Mouse (Mus musculus) right cerebral cortex, postnatal 14 days (tissue): Measurements from ENCODE around the gene Olfr524.

Experiments used
- DNase-seq: peaks from one replicate; pipeline ENCODE4 v3.0.0; 2022

The Olfr524 gene

DNA sequence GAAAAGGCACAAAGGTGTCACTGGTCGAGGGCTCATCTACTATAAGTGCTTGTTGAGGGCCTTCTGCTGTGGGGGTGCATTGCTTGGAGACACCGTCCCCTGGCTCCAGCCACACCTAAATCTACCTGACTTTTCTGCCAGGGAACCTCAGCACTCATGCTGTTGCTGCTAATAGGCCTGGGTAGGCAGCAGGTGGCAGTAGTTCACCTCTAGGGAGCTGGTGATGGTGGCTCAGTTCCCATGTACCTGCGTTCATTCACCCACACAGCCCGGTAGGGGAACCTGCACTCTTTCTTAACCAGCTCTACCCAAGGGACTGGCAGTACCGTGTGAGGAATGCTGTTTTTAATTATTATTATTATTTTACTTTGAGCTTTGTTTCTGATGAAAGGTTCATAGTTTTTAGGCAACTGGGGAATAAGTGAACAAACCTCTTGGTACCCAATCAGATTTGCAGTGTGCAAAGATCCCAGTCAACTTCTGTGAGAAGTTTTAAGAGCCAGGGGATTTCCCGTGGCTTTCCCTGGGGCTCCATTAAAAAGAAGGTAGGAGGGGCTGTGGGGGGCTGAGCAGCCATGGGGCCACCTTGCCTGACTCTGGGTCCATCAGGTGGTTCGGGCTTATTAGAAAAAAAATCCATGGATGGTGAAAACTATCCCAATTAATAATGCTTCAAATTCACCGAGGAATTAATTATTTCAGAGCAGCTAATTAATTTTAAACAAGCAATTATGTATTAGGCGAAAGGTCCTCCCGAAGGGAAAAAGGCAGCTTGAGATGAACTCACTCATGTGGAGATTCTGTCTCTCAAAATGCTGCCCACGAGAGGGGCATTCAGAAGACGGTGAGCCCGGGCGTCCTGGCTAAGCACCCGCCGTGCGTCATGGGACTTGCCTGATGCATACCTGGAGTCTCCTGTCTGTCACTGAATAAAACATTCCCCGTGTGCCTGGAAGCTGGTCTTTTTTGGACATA lies 18.8 kb downstream of the Olfr524 start:
- DNase-seq, result peak; percentile 44

DNA sequence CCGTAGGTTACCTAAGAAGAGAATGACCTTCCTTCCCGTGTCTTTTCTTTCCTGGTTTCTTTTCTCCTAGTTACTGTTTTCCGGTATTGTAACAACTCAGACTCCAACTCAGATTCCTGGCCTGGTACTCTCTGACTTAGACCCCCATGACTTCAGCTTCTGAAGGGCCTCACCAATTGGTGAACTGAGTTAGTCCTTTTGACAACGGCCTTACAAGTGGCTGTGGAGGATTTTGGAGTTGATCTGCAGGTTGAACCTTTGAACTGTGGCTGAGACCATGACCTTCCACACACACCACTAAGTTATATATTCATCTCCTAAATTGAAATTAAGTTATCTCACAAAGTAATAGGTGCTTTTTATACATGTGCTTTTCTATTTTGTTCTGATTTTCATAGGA lies 21.6 kb downstream of the Olfr524 start:
- no peak for DNase-seq

DNA sequence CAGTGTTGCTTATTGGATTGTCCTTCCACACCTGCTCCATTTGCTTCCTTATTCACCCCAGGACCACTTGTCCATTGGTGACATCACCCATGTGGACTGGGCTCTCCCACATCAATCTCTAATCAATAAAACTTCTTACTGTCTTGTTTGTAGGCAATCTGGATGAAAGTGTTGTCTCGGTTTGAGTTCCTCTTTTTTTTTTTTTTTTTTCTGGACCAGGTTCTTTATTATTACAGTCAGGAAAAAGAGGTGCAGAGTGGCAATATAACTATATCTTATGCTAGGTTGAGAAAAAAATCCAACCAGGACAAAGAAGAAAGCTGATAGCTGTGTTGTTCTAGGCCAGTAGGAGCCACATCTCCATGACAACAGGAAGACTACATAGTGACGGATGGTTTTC lies 25.1 kb downstream of the Olfr524 start:
- DNase-seq, result no peak

DNA sequence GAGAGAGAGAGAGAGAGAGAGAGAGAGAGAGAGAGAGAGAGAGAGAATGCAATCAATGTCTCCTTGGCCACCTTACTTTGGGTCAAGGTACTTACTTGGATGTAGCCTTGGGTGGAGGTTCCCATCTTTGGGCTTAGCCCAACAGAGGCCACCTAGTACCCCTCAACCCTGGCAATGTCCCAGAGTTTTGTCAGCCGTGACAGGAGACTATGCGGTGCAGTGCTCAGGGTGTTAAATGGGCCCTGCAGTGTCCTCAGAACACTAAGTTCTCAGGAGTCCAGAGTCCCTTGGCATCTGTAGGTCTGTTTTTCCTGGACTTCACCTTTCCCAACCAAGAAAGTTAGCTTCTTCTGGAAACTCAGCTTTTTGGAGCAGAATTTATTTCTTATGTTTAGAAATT lies 26.6 kb downstream of the Olfr524 start:
- DNase-seq, result no peak

DNA sequence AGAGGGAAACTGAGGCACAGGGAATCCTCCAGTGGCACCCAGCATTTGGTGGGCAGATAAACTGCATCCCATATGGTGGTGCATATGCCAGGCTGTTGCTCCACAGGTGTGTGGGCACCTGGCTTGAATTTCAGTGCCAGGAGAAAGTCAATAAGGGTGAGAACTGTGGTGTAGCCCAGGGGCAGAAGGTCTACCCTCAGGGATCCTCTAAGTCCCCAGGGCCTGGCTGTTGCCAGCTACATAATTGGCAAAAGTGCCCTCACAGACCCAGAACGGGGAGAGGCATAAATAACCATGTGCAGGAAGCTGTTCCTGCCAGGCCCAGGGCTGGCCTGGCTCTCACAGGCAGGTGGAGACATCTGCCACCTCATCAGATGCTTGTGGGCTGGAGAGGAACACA lies 32.8 kb downstream of the Olfr524 start, which contains the start of gene Olfr523:
Olfr523 (plus strand) TSS at position 282 of the 400 bp plus-strand sequence.
- no peak for DNase-seq

DNA sequence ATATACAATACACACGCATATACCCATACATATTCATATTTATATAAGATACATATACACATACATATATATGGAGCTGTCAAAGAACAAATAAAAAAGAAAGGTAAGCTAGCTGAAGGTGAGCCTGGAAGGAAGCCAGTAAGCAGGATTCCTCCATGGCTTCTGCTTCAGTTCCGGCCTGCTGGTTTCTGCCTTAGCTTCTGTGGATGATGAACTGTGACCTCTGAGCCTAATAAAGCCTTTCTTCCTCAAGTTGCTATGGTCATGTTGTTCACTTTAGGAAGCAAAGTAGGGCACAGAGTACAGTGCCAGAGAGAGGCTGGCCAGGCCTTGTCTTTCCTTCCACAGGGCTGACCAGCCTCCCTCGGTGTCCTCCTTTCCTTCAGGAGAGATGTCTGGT lies 34.9 kb downstream of the Olfr524 start:
- DNase-seq, result no peak

DNA sequence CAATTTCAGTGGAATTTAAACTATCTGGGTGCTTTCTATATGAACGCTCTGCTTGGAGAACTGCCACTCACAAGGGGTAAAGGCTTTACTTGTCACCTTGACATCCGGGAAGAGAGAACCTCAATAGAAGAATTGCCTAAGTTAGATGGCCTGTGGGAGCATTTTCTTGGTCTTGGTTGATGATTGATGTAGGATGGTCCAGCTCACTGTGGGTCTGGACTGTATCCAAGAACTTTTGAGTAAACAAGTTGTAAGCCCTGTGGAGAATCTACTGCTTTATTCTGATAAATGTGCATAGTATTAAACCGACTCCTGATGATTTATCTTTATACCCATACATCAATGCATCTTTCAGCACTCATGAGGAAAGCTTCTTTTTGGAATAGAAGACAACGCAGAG lies 36.4 kb downstream of the Olfr524 start:
- DNase-seq, result no peak

DNA sequence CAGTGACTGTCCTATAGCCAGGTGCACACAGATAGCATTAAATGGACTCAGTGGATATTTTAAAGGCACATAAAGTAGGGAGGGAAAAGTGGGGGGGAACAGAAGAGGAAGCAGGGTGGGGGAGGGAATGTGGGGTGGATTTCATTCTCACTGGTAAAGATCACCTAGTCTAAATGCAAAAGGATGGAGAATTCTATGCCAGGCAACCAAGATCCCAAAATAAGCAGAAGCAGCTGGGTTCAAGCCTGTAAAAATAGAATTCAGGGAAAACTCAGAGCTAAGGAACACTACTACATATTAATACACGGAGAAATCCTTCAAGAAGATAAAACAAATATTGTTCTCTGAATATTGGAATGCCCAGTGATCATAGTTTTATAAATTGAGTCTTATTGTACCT lies 37.8 kb downstream of the Olfr524 start:
- no peak for DNase-seq

DNA sequence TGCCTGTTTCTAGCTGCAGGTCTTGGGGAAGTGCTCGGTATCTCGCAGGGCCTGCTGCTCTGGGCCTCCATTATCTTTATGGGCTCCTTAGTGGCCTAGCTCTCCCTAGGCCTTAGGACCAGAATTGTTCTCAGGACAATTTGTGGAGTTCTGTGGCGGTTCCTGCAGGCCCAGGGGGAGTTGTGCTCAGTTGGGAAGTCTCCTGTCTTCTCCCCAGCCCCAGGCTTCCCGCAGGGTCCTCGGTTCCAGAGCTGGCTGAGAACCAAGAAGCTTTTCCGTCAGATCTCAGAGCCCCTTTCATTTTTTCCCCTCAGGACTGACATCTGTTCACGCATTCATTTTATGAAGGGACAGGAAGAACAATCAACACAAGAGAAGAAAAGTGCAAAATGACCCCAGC lies 41.1 kb downstream of the Olfr524 start, which contains the start of gene Olfr522:
Olfr522 (minus strand) TSS at position 101 of the 400 bp plus-strand sequence.
- DNase-seq, result no peak

DNA sequence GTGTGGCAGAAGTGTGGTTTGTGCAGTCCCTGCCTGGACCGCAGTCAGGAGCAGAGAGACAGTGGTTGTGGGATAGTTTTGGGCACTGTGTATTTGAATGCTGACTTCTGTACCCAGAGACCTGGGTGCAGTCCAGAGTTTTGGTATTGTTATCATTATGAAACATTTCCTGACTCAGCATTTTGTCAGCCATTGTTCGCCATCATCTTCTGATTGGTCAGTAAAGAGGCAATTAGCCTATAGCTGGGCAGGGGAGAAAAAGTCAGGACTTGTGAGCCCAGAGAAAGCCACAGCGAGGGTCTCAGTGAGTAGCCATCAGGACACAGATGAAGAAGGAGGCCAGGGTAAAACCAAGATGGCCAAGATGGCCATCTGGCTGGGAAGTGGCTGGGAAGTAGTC lies 45.4 kb downstream of the Olfr524 start:
- DNase-seq, result no peak

DNA sequence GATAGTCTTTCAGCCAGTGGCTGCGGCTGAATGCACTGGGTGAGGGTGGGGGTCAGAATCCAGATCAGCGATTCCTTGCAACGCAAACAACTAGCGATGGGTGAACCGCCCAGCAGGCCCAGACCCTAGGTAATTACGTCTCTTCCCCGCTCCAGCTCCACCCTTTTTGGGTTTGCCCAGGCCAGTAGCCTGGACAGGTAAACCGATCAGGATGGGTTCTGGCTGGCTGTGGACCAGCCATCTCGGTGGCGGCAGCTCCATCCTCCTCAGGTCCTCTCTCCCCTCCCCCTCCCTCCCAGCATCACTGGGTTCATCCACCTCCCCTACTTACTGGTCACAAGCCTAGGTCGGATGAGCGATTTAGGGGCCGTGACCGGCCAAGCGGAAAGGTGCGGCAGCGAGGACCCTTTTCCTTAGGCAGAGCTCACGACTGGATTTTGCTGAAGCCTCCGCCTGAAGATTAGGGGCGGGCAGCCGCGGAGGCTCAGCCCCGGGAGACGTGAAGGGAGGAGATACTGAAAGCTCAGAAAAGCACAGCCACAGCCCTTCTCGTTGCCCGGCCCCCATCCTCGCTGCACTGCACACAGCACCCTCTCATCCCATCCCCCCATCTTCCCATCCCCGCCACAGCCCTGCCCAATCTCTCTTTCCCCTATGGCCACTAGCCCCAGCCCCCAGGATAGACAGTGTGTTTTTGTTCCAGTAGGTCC lies 51.4 kb downstream of the Olfr524 start, which contains the start of gene Sprn:
Sprn (minus strand) TSS at position 660 of the 710 bp plus-strand sequence.
- DNase-seq, result peak; percentile 77

DNA sequence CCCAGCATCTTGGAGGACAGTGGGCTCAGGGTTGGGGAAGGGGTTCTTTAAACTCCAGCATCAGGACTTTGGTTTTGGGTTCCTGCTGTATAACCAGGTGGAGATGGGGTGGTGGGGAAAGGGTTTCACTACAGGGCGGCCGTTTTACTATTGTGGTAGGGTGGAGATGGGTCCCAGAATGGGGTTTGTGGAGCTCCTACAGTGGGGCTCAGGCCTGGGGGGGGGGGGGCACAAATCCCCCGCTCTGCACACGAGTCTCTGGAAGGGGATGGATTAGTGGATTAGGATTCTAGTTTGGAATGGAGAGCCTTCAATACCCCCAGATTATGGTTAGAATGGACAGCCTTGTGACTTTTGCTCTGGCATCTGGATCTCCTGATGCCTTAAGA lies 51.9 kb downstream of the Olfr524 start:
- DNase-seq, result no peak

DNA sequence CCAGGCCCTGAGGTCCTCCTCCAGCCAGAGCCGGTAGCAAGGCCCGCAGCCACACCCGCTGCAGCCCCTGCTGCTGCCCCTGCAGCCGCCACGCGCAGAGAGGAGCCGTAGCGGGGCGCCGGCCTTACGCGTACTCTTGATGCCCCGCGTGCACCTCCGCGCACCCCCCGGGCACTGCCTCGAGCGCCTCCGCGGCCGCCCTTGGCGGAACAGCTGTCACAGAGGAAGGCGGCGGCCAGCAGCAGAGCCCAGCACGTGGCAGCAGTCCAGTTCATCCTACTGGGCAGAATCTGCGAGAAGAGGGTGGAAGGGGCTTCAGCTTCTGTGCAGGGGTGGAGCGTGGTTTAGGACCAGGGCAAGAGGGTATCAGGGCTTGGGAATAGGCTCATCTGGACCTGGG lies 52.4 kb downstream of the Olfr524 start:
- DNase-seq, result peak; percentile 66
